Mouse (Mus musculus) stomach, postnatal 0 days (tissue): Measurements from ENCODE around the gene Gm10192. TPM values are rescaled to one million over a fixed set of nuclear protein-coding genes. Genes with fewer than 3 reads are reported as not detected.
A peak's percentile ranks its signal among the peaks of the same experiment; 100 is the strongest.
"Not testable (repeated sequence)": the region's sequence is repeated elsewhere in the genome, so short reads cannot be mapped to it uniquely, and the experiment has no call there.

Experiments used
- ATAC-seq: fragments of 200-750 bp; cut with Nextera tagmentation; 2 replicates; pipeline ENCODE4 v1.8.0; 2017; ENCODE audit not compliant: low FRiP score, low TSS enrichment
- DNase-seq: peaks from one replicate; pipeline ENCODE4 v3.0.0-alpha.2; 2016; ENCODE audit warnings: low spot score
- H3K27ac ChIP-seq: fragments of 300-500 bp; sonication (generic); replicated peaks from 2 replicates; pipeline ENCODE4 v1.5.1; 2014; ENCODE audit warnings: mild to moderate bottlenecking, control low read depth
- H3K27me3 ChIP-seq: fragments of 300-500 bp; sonication (generic); 2 replicates; pipeline ENCODE4 v1.6.1; 2014; ENCODE audit warnings: low read length; ENCODE audit not compliant: control insufficient read depth, insufficient read depth
- H3K36me3 ChIP-seq: fragments of 300-500 bp; sonication (generic); 2 replicates; pipeline ENCODE4 v1.6.1; 2014; ENCODE audit warnings: low read length, mixed read lengths; ENCODE audit not compliant: control insufficient read depth, insufficient read depth
- H3K4me1 ChIP-seq: fragments of 300-500 bp; sonication (generic); replicated peaks from 2 replicates; pipeline ENCODE4 v1.6.1; 2014; ENCODE audit warnings: antibody characterized with exemption; ENCODE audit not compliant: control insufficient read depth, insufficient read depth
- H3K4me2 ChIP-seq: fragments of 300-500 bp; sonication (generic); replicated peaks from 2 replicates; pipeline ENCODE4 v1.6.1; 2014; ENCODE audit warnings: low read depth, mild to moderate bottlenecking, control low read depth, moderate library complexity
- H3K4me3 ChIP-seq: fragments of 300-500 bp; sonication (generic); 2 replicates; pipeline ENCODE4 v1.5.1; 2014; ENCODE audit warnings: low read depth, low read length, control low read depth
- H3K9ac ChIP-seq: fragments of 300-500 bp; sonication (generic); 2 replicates; pipeline ENCODE4 v1.6.1; 2014; ENCODE audit warnings: mild to moderate bottlenecking, low read length, control low read depth, mixed read lengths
- H3K9me3 ChIP-seq: fragments of 300-500 bp; sonication (generic); 2 replicates; pipeline ENCODE4 v1.6.1; 2016; ENCODE audit warnings: low read length; ENCODE audit not compliant: control insufficient read depth
- CTCF ChIP-seq: IDR thresholded peaks from 2 replicates; pipeline ENCODE4 v1.5.1; 2016; ENCODE audit warnings: antibody characterized with exemption, low read depth, mild to moderate bottlenecking, moderate library complexity
- EP300 ChIP-seq: optimal IDR thresholded peaks from 2 replicates; pipeline ENCODE3; 2016; ENCODE audit warnings: antibody characterized with exemption
- WGBS: fragments of 180-500 bp; shearing (Covaris S2); extraction: QIAGEN DNeasy Blood & Tissue Kit; methylation state at CpG from one replicate; pipeline ENCODE4 v1.1.7; 2014; 5-methylcytosine and 5-hydroxymethylcytosine counted together
- polyA plus RNA-seq: library from polyadenylated mRNA; unstranded; fragments of >200 nt; fragmentation: Nextera tagmentation; extraction: Ambion mirVana; gene quantifications from 2 replicates; pipeline ENCODE4 v1.2.1, GENCODE M21; 2015

The Gm10192 gene
- not detected in 2 replicates for polyA plus RNA-seq

GRCm38 (mm10) chr4:97183066-97183465 is at the start of gene Gm10192:
Gene Gm10192, minus strand, starts transcription at chr4:97183166.
- not testable (repeated sequence) for H3K27ac ChIP-seq, H3K4me3 ChIP-seq, ATAC-seq, DNase-seq, H3K4me1 ChIP-seq, H3K27me3 ChIP-seq, H3K4me2 ChIP-seq, H3K9me3 ChIP-seq, H3K36me3 ChIP-seq, H3K9ac ChIP-seq

DNA sequence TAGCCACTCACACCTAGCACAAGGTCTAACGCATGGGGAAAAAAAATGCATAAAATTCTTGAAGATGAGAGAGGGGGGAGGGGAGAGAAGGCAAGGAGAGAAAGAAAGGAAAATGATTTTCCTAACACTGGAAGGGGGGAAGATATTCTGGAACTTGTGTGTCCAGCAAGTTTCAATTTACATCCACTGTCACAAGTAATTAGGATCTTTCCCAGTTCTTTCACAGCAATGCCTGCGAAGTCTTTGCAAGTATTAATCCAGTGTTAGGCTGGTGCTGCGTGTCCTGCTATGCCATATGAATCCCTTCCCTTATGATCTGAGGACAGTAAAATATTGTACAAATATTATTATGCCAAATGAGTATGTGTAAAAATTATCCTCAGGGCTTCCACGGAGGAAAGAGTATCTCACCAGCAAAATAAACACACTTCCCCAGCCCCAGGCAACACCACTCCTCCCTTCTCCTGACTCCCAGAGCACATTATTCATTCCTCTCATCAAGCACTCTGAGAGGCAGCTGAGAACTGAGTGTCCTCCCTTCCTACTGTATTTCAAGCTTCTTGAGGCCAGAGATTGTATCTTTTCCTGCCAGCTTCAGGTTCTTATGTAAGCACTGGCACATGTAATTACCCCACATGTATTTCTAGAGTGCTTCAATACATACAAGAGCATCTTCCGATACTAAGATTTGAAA is 47.6 kb upstream of the Gm10192 start:
- Histone ChIP-seq H3K9me3 (no peaks in the 10 kb centered on the region), H3K4me1 (no peaks in the 10 kb centered on the region), H3K9ac (no peak overlapping the region), H3K36me3 (no peaks in the 10 kb centered on the region), H3K4me3 (no peak overlapping the region), H3K4me2 (no peak overlapping the region), H3K27me3 (no peaks in the 10 kb centered on the region), H3K27ac (no peak overlapping the region)
- DNase-seq (no peak), ATAC-seq (no peak)
- WGBS: 35% methylated on average over 5 of the region's 5 CpGs
- TF ChIP-seq EP300 (no peak), CTCF (no peak)

DNA sequence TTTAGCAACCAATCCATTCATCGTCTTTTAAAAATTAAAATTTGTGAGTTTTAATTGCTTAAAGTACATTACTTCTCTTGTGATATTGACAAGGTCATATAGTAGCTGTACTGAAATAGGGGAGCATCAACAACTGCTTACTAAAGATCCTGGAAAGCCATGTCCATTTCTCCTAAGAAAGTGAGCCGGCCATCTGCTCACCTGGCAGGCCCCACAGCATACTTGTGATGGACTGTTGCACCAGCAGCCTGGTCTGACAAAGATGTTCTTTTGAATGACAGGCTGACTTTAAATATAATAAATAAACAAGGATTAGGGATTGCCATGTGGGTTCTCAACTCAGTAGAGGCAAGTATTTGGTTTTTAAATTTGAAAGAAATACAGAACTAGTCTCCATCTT is 36.7 kb upstream of the Gm10192 start:
- H3K4me2 ChIP-seq: no peak overlapping the region
- H3K9ac ChIP-seq: no peak overlapping the region
- 91% methylated on average over 2 of the region's 2 CpGs for WGBS
- H3K9me3 ChIP-seq: no peaks in the 10 kb centered on the region
- DNase-seq (no peak), ATAC-seq (no peak)
- no peaks in the 10 kb centered on the region for H3K27me3 ChIP-seq
- H3K4me3 ChIP-seq: no peak overlapping the region
- no peaks in the 10 kb centered on the region for H3K4me1 ChIP-seq
- H3K36me3 ChIP-seq: no peaks in the 10 kb centered on the region
- TF ChIP-seq EP300: no peak
- TF ChIP-seq CTCF: no peak
- no peak overlapping the region for H3K27ac ChIP-seq

GRCm38 (mm10) chr4:97217906-97218305 is 34.9 kb upstream of the Gm10192 start:
- 76% methylated on average over 1 of the region's 1 CpGs for WGBS
- H3K4me3 ChIP-seq: no peak overlapping the region
- H3K27ac ChIP-seq: no peak overlapping the region
- ATAC-seq: no peak
- no peaks in the 10 kb centered on the region for H3K27me3 ChIP-seq
- TF ChIP-seq CTCF (no peak), EP300 (no peak)
- no peaks in the 10 kb centered on the region for H3K4me1 ChIP-seq
- no peak overlapping the region for H3K9ac ChIP-seq
- no peak for DNase-seq
- no peak overlapping the region for H3K4me2 ChIP-seq
- no peaks in the 10 kb centered on the region for H3K36me3 ChIP-seq
- H3K9me3 ChIP-seq: no peaks in the 10 kb centered on the region

- ATAC-seq: no peak
- H3K9ac ChIP-seq: no peak overlapping the region
- TF ChIP-seq CTCF: no peak
- no peaks in the 10 kb centered on the region for H3K9me3 ChIP-seq
- no peak overlapping the region for H3K27ac ChIP-seq
- no peaks in the 10 kb centered on the region for H3K36me3 ChIP-seq
- no peak for DNase-seq
- H3K4me2 ChIP-seq: no peak overlapping the region
- no peaks in the 10 kb centered on the region for H3K27me3 ChIP-seq
- no peaks in the 10 kb centered on the region for H3K4me1 ChIP-seq
- H3K4me3 ChIP-seq: no peak overlapping the region
Measured at GRCm38 (mm10) chr4:97212514-97212913, 29.5 kb upstream of the Gm10192 start.

- not testable (repeated sequence) for ATAC-seq, H3K36me3 ChIP-seq, H3K27me3 ChIP-seq, H3K4me1 ChIP-seq, H3K9me3 ChIP-seq, H3K4me3 ChIP-seq, H3K27ac ChIP-seq, H3K4me2 ChIP-seq, H3K9ac ChIP-seq
- WGBS: 51% methylated on average over 2 of the region's 2 CpGs
- DNase-seq: peak; percentile 14
Measured at GRCm38 (mm10) chr4:97202986-97203385, 20.0 kb upstream of the Gm10192 start.
